Mouse (Mus musculus) spleen, adult 12 weeks (tissue): ENCODE results near the gene Tnfrsf1a.
"Not testable (repeated sequence)": the region's sequence is repeated elsewhere in the genome, so short reads cannot be mapped to it uniquely, and the experiment has no call there.

ENCODE experiments used
- DNase-seq: peaks from one replicate; pipeline ENCODE4 v3.0.0; 2022; ENCODE audit warnings: low spot score

The Tnfrsf1a gene

DNA sequence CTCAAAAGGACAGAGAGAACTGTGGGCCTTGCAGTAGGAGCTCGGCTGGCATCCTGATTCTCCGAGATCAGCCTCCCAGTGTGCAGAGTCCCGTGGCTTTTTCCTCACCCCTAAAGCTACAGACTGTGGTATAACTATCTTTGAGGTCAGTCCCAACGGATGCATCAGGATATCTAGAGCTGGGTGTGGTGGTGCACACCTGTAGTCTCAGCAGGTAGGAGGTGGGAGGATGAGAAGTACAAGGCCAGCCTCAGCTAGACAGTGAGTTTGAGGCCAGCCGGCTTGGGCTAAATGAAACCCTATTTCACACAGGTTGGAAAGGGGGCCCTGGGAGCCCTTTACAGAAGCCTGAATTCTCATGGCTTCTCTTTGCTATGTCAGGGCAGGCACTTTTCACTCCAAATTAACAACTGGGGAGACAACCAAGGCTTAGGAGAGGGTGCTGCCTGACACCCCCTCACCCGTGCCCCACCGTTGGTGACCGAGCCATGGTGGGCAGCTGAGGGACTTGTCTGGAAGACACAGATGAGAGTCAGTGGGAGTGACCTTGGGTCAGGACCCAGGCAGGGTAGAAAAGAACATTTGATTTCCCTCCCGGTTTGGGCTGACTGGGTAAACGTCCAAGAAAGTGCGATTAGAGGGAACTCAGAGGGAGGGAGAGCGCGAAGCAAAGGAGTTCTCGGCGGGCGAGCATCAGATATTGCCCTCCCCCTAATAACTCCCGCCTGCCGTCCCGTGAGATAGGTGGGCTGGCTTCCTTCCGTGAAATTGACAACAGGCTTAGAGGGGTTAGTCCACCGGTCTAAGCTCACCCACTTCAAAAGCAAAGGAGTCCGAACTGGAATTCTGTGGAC, at the start of gene Tnfrsf1a:
Tnfrsf1a (plus strand) TSS at position 642 of the 854 bp plus-strand sequence.
- DNase-seq, result no peak

DNA sequence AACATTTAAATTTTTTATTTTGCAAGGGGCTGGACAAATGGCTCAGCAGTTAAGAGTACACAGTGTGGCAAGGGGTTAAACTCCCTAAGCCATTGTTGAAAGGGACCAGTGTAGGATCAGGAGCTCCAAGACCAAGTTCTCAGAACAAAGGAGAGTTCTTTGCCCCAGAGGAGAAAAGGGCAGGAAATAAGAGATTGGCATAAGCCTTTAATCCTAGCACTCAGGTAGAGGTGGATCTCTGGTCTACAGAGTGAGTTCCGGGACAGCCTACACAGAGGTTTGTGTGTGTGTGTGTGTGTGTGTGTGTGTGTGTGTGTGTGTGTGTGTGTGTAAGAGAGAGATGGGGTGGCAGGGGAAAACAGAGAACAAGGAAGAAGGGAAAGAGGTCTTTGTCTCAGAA, 48.2 kb upstream of the Tnfrsf1a start:
- DNase-seq, result no peak

DNA sequence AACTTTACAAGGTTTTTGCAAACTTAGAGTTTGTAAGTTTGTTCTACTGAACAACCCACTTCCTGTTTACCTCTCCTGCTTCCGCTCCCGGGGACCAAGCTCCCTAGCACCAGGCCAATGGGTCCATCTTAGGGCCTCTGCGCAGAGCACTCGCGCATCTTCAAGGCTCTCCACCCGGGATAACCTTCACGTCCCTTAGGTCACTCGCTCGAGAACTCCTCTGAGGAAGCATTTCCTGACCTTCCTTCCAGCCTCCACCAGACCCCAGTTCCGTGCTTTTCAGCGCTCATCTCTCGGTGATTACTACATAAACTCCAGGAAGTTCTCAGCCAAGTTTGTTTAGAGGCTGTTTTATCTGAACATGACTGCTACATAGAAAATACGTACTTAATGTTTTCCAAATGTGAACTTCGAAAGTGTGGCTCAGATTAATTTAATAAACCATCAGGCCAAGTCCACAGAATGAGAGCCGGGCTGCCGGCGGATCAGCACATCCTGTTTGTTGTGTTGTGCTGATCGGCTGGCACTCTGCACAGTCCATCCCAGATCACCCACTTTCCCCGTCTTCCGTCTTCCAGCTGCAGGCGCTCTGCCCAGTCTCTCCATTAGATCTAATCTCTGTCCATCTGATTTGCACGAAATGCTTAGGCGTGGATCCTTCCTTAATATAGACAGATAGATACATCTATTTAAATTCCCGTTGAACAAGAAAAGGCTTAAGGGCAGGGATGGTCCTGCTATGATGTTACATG, 46.8 kb upstream of the Tnfrsf1a start:
- no peak for DNase-seq

DNA sequence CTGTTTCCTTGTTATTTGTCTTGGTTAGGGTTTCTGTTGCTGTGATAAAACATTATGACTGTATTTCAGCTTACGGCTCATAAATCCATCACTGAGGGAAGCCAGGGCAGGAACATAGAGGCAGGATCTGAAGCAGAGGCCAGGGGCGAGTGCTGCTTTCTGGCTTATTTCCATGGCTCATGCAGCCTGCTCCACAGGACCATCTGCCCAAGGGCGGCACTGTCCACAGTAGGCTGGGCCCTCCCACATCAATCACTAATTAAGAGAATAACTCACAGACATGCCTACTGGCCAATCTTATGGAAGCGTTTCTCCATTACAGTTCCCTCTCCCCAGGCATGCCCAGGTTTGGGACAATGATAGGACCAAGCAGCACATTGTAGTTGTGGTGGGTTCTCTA, 45.9 kb upstream of the Tnfrsf1a start:
- no peak for DNase-seq

DNA sequence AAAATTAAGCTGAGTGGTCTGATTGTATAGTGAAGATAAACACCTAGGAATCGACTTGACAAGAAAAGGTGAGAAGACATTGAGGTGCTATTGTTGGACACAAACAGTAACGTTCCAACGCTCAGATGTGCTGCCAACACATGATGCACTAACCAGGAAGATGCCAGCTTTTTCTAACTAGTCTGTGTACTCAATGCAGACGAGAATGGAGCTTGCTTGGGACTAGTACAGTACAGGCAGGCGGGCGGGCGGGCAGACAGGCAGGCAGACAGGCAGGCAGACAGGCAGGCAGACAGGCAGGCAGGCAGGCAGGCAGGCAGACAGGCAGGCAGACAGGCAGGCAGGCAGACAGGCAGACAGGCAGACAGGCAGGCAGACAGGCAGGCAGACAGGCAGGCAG, 44.8 kb upstream of the Tnfrsf1a start:
- DNase-seq, result not testable (repeated sequence)

DNA sequence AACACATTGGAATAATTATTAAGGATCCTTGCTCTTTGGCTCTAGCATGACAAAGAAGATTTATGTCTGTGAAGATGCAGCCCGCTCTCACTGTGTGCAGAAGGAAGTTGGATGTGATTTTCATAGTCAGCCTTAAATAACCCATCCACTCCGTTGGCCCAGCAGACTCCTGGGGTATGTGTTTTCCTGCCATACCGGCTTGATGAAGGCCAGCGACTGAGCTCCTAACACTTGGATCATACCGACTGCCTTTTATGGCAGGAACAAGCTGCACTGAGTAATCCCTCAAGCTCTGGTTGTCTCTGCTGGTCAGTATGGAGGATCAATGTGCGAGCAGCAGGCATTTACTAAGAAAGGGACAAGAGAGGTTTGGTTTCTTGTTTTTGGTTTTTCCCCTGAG, 43.7 kb upstream of the Tnfrsf1a start:
- no peak for DNase-seq

DNA sequence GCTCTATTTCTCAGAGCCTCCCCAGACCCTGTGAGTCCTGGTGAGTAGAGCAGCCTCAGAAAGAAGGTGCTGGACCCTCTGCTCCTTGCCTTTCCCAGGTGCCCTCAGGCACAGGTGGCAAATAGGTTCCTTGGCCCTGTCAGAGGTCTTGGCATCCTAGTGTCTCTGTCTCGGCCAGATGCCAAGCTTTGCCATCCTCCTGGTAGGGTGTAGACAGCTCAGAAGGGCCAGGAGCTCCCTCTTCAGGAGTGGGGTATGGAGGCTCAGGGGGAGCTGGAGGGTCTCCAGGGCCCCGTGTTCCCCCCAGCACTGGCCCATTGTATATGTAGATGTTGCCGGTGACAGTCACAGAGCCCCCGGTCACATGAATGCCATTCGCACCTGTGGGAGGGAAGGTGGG, 42.1 kb upstream of the Tnfrsf1a start:
- DNase-seq, result no peak

DNA sequence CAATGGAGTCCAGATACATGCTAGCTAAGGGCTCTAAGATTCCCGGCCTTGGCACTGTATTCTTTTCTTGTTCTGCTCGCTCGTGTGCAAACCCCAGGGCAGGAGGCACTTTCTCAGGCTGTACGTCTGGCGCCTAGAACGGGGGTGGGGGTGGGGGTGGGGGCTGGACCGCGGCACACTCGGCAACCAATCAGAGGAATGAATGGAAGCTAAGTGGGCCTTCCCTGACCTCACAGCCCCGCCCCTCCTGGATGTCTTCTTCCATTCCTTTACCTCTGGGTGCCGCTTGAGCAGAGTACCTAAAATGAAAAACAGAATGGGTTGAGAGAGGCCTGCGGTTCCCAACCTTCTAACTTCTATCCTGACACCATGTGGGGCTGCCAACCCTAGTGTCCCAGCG, 40.2 kb upstream of the Tnfrsf1a start:
- DNase-seq, result no peak

DNA sequence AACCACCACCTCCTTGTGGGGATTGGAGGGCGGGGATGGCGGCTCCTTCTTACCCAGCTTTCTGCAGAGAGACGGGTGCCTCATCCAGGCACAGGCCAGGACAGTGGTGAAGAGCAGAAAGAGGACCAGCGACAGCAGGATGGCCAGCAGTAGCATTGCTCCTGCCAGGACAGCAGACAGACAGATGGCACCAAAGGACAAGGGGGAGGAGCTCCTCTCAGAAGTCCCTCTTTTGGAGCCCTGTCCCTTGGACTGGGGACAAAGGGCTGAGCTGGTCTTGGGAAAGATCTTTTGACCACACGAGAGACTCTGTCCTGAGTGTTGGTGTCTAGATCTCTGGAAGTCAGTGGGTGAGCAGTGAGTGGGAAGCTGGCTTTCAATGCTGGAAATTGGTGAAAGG, 39.8 kb upstream of the Tnfrsf1a start:
- no peak for DNase-seq

DNA sequence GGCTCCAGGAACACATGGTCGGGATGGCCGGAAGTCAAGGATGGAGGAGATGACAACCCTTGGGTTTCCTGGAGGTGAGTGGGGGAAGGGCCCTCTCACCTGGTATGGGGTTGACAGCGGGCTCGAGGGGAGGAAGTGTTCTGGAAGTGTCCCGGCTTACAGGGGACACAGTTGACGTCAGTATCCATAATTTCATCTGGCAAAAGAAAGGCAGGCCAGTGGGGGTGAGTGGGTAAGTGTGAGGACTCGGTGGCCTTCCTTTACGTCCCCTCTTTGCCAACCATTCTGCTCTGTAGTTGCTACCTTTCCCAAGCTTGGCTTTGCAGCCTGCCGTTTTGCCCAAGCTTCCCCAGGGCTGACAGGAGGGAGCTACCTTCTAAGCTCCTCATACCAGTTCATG, 37.0 kb upstream of the Tnfrsf1a start:
- DNase-seq, result no peak

DNA sequence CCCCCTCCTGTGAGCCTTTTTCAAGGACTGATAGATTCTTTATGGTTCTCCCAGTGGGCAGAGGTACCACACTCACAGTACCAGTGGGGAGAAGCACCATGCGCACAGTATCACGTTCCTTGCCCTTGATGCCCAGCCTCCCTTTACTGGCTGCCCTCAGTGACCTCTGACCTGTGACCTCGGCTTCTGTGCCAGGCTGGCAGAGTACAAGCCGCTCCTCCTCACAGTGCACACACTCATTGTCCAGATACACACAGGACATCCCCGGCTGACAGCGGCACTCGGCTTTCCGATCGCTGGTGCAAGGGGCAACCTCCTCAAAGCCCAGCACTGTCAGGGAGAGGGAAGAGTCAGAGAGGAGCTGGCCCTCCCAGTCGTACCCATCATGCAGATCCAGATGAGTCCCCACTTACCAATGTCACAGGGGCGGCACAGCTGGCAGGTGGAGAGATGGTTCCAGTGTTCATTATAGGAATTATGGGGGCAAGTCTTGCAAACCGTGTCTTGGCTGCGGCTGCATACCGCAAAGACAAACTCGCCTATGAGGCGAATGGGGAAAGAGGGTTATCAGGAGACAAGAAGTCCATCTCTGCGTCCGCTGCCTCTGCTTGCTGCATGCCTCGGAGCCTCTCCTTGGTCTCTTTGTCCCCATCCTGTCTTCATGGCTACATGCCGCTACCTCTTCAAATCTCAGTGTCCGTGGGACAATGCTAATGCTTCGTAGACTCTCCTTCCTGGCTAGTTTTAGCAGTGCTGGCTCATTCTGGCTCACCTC, 36.4 kb upstream of the Tnfrsf1a start:
- DNase-seq, result no peak

DNA sequence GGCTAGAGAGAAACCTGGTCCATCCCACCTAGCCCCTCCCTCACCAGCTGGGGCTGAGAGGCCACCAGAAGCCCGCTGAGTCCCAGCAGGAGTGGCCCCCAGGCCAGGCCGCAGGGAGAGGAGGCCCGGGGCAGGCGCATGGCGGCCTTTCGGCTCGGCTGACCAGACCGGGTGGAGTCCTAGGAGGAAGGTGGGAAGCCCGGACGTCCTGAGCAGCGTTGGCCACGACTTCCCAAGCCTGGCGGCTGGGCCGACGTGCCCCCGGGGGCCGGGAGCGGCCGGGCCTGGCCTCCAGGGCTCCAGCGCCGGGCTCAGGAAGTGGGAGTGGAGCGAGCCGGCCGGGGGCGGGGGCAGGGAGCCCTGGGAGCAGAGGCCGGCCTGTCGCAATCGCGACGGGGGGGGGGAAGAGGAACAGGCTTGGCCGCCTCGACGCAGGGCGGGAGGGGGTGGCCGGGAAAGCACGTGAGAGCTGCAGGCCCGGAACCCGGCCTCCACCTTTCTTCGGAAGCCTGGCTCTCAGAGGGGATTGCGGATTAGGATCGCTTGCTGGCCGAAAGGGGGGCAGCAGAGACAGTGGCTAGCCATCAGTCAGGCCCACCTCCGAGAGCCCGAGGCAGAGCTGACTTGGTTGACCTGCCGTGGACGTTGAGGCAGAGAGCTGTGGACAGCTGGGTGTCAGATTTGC, 35.5 kb upstream of the Tnfrsf1a start, which contains the start of gene Ltbr:
Ltbr (minus strand) TSS at position 340 of the 685 bp plus-strand sequence.
- no peak for DNase-seq

DNA sequence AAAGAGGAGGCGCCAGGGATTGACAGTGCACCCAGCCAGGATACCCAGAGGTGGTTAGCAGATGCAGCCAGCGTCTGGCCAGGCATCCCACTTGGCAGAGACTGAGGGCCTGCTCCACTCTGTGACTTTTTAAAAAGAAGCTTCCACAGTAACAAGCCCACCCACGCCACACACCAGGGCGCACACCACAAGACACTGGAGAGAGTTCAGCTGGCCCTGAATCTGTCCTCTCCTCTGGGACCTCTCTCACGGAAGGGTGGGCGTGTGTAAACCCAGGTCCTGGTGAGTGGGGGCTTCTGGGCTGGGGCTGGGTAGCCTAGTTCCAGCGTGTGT, 35.0 kb upstream of the Tnfrsf1a start:
- DNase-seq, result no peak

DNA sequence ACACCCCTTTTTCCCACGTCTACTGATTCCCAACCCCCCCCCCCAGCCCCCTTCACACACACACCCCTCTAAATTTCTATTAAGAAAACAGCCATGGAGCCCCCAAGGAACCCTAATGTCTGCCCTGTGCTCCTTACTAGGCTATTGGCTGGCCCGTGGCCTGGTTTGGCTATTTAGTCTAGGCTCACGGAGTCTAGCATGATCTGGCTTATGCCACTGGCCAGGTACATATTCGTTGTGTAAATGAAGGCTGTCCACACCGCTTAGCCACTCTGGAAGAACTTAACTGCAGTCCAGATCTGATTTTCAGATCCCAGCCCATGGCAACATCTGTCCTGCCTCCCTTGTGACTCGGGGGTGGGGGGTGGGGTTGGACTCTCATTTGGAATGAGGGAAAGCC, 34.4 kb upstream of the Tnfrsf1a start:
- DNase-seq, result no peak

DNA sequence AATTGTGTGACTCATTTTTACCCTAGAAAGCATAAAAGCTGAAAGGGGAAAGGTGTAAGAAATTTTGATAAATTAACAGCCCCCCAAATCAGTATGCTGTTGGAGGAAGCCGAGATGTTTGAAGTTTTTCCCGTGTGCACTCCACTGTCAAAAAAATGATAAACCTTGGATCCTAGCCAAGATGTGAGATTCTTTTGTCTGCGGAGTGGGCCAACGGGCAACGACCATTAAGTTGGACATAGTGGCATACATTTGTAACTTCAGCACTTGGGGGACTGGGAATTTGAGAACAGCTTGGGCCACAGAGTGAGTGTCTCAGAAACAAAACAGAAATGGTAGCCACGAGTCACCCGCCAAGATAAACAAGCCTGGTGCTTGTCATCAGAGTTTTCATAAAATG, 32.1 kb upstream of the Tnfrsf1a start:
- DNase-seq, result no peak

DNA sequence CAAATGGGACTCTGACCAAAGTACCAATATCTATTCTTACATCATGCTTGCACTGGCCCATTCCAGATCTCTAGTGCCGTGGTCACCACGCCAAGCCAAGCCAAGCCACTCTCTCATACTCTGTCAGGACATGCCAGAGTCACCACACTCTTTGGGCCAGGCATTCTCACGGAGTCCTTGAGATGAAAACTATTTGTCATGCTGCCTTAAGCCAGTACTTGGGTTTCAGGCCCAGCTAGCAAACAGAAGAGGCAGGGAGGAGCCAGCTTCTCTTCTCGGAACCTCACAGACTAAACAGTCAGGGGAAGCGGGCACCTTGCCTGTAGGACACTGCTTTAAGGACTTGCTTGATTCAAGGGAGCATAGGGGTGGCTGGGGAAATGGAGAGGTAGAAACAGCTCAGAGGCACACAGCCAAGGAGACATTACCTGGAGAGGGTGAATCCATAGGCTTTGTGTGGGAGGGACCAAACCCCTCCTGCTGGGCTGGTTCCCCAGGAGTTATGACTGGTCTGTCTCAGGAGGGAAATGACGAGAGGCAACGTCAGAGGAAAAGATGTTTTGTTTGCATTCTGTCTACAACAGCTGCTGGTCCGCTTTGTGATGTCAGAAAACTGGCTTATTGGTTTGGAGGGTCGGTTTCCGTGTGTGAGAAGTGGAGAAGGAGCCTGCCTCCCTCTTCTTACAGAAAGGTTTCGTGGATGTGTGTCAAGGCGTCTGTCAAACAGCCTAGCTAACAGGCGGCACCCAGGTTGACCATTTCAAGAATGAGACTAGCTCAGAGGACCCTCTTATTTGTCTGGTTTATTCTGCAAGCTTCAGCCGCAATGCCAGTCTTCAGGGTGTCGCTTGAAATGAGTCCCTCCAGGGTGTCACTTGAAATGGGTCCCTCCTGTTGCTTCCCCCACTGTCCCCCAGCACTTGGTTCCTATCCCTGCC, 29.9 kb upstream of the Tnfrsf1a start:
- DNase-seq, result no peak

DNA sequence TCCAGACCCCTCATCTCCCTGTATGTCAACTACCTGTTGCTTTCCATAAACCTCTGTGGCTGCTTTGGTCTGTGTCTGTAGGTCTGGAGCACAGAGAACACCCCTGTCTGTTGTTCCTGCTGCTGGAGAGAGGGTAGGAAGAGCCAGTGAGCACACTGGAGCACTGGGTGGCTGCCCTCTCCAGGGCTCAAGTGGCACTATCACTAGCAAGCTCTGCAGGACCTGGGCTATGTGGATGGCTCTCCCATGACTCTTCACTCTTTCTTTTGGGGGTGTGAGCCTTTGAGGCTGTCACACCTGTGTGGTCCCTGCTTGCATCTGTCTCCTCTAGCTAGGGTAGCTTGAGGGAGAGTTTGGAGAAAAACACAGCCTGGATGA, 29.3 kb upstream of the Tnfrsf1a start:
- no peak for DNase-seq

DNA sequence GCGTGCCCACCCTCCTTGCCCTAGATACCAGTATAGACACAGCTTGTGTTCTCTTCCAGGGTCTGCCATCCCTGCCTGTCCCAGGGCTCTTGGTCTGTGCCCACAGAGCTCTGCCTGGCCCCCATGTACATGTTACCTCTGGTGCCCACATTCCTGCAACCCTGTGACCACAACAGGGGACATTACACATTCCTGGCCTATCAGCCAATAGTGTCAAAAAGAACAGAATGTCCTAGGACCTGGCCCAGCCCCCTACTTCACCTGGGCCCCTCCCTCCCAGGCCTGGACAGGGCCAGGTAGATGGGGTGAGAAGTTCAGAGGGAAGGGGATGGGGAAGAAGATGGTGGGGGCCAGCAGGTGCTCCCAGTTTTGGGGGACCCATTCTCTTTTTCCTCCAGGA, 28.8 kb upstream of the Tnfrsf1a start, which contains the start of gene Scnn1a:
Scnn1a (plus strand) TSS at position 337 of the 400 bp plus-strand sequence.
- DNase-seq, result no peak

DNA sequence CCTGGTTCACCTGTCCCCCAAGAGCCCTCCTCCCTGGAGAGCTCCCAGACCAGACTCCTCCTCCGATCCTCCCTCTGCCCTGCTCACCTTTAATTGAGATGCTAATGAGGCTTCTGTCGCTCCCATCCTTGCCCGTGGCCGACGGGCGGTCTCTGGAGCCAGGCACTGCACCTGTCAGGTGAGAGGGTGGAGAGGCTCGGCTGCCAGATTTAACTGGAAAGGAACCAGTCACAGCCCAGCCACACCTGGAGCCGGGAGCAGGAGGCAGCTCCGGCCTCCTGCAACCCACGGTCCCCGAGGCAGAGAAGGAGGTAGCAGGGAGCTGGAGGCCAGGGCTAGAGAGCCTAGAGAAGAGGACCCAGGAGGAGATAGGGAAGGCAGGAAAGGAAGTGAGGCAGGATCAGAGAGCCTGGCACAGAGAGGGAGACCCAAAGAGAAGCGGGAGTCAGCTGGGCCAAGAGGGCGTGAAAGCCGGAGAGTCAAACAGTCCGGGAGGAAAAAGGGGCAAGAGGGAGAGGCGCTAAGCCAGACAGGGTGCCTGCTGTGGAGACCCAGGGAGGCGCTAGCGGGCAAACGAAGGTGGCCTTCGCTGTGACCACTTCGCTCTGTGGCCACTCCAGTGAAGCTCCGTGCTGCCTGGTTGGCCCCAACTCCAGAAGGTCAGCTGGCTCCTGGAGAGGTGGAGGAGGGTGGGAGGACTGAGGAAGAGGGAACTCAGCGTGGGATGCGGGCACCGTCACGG, 27.9 kb upstream of the Tnfrsf1a start:
- no peak for DNase-seq

DNA sequence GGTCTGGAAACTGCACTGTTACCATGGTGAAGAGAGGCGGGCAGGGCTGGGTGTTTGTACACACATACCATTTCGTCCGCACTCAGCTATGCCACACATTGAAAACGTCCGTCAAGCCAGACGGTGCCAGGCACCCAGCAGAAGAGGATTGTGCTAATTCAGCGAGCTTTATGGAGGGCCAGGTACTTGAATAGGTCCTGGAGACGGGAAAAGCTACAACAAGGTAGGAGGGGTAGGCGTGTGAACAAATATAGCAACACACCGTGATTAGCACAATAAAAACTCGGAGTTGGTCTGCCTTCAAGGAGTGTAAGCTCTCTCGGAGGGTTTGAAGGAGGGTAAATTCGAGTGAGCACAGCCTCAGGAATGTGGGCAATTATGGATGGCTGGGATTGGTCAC, 26.4 kb upstream of the Tnfrsf1a start:
- no peak for DNase-seq
